Mouse (Mus musculus): ENCODE measurements at regions not wholly inside any gene's neighbourhood (a gene's known extent, or its start where the extent isn't known, plus 50 kb on each side); places are given as distances from the start of the nearest gene placed in this dataset.

GRCm38 (mm10) chr1:76897431-76897830 is 617.5 kb downstream of the Epha4 start:
- DNase-seq (ENCODE audit: low read depth), result no peak

- DNase-seq (ENCODE audit: low read depth), result no peak
Measured at GRCm38 (mm10) chr1:76911472-76911871, 603.4 kb downstream of the Epha4 start.

DNA sequence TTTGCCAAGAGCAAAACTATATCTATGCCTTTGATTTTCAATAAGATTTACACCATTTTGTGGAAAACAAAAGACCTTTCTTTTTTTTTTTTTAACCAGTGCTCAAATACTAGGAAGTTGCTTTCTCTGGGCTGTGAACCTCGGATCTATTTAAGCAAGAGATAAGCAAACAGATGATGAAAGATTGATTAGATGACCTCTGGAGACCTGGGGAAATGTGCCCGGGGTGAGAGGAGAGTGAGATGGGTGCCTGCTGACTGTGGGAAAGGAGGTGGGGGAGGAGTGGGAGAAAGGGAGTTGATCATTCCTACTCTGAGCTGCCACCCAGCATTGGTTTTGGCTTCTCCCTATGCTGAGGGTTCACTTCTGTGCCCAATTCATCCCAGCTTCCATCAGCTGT is 595.3 kb downstream of the Epha4 start:
- no peak for DNase-seq (ENCODE audit: low read depth)

- no peak for DNase-seq (ENCODE audit: low read depth)
Measured at GRCm38 (mm10) chr1:76920634-76921033, 594.3 kb downstream of the Epha4 start.

GRCm38 (mm10) chr1:76927041-76927440 is 587.8 kb downstream of the Epha4 start:
- DNase-seq (ENCODE audit: low read depth), result no peak

- no peak for DNase-seq (ENCODE audit: low read depth)
Measured at GRCm38 (mm10) chr1:76928035-76928434, 586.9 kb downstream of the Epha4 start.

DNA sequence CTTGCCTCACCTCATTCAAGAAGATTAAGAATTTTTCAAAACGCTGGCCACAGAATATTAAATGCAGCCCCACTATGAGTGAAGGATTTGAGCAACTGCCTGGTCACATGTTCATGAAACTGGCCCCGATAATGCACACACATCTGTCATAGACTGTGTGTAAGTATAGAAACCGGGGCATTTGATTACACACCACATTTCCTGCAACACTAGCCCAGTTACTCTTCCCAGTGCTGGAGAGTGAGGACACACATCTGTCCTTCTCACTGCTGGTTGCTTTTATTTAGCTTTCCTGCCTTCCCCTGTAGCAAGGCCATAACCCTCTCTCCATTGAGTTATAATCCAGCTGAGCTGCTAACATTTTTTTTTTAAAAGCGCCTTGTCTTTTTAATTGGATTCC is 581.4 kb downstream of the Epha4 start:
- DNase-seq (ENCODE audit: low read depth), result no peak

- DNase-seq (ENCODE audit: low read depth), result no peak
Measured at GRCm38 (mm10) chr1:76942730-76943129, 572.2 kb downstream of the Epha4 start.

GRCm38 (mm10) chr1:76944046-76944445 is 570.8 kb downstream of the Epha4 start:
- DNase-seq (ENCODE audit: low read depth), result no peak

DNA sequence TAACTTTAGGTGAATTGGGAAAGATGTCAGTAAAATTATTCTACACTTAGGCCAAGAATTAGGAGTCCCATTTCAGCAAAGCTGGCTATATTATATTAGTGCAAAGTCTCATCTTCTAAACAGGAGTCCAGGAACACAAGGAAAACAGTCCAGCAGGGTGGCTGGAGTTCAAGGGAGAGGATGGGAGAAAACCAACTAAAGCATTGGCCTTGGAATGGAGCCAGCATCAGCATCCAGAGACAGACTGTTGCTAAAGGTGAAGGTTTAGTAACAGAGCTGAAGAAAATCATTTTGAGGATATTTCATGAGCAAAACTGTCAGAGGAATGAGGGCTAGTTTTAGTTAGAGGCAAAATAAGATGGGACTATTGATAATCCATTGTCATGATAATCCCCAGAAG is 559.9 kb downstream of the Epha4 start:
- no peak for DNase-seq (ENCODE audit: low read depth)

DNA sequence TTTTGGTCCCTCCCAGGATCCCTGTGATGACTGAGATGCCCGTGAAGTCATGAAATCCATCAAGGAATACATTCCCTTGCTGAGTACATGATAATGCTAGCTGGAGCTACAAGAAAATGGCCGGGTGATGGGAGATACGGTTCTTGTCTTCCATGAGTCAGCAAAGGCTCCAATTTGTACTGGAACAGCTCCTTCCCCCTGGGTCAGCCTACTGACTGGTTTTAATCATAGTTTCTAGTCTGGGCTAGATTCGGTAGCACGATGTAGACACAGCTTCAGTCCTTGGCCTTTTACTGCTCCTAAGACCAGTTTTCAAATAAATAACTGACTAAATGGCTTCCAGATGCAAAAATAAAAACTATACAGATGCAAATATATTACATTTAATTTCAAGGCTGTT is 557.5 kb downstream of the Epha4 start:
- no peak for DNase-seq (ENCODE audit: low read depth)

GRCm38 (mm10) chr1:76958706-76959105 is 556.2 kb downstream of the Epha4 start:
- DNase-seq (ENCODE audit: low read depth), result no peak

GRCm38 (mm10) chr1:76972454-76972853 is 542.4 kb downstream of the Epha4 start:
- DNase-seq (ENCODE audit: low read depth), result no peak

GRCm38 (mm10) chr1:76975077-76975945 is 539.6 kb downstream of the Epha4 start:
- no peak for DNase-seq (ENCODE audit: low read depth)

GRCm38 (mm10) chr1:76980498-76981152 is 534.3 kb downstream of the Epha4 start:
- DNase-seq (ENCODE audit: low read depth), result no peak

DNA sequence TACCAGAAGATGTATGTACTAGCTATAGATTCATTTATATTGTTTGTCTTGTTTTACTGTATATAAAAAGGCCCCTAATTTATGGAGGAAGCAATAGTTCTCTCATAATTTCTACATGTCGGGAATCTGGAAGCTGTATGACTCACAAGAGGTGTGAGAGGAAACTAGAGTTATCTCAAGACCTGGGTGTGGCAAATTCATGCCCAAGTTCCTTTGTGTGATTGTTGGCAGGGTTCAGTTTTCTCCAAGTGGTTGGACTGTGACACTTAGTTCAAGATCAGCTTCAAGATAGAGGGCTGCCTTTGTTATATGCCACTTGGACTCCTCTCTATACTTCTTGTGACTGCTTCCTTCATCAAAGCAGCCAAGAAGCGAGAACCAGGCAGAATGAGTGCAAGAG is 521.1 kb downstream of the Epha4 start:
- DNase-seq (ENCODE audit: low read depth), result no peak

GRCm38 (mm10) chr1:77008001-77008400 is 506.9 kb downstream of the Epha4 start:
- DNase-seq (ENCODE audit: low read depth), result no peak

DNA sequence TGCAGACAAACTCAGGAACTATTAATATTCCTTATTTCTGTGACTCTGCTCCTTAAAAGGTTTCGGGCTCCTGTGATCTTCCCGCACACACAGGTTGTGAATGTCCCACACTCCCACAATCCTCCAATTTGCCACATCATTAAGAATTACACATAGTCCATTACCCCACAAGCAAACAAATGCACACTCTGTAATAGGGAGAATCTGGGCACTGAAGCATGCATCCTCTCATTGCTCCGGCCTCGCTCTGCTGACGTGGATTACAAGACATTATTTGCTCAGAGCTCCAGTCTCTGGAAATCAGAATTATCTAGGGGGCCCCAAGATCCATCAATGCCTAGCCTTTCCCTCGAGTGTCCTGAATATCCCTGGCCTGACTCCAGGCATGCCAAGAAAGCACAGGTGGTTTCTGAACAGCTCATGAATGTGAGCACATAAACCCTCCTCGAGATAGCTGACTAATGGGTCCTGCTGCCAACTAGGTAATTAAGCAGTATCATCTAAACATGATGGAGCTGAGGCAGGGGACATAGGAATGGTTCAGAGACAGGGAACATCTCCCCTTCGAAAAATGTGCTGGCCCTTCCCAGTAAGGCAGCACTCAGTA is 504.2 kb downstream of the Epha4 start:
- DNase-seq (ENCODE audit: low read depth), result no peak

DNA sequence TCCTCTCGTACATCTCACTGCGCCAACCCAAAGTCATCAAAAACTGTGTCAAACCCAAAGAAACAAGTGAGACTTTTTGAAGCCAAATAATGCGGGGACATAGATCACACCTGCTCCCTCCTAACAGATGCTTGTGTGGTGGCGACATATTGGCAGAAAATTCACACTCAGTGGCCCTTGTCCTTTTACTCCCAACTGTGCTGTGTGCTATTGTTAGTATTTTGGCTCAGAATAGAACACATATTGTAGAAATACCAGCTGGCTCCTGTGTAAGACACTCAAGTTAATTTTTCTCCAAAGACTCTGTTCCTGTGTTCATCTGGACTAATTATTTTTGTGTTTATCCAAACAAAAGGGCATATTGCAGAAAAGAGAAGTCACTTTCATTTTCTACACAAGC is 487.2 kb downstream of the Epha4 start:
- DNase-seq (ENCODE audit: low read depth), result no peak

- no peak for DNase-seq (ENCODE audit: low read depth)
Measured at GRCm38 (mm10) chr1:77028216-77028615, 486.7 kb downstream of the Epha4 start.

DNA sequence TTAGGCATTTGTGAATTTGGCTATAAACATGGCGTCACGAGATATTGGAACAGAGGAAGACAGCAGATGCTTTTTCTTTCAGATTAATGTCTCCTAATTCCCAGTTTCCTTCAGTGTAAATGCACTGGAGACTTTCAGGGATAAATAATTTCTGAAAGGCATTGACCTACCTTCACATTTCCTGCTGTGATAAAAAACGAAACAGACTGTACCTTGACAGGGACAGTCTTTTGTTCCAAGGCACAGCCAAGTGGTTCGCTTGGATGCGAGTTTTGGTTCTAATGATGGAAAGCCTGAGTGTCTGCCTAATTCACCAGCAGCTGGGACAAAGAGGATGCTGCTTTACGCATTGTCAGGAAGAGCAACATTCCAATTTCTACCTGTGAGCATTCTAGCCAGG is 485.8 kb downstream of the Epha4 start:
- DNase-seq (ENCODE audit: low read depth), result no peak

DNA sequence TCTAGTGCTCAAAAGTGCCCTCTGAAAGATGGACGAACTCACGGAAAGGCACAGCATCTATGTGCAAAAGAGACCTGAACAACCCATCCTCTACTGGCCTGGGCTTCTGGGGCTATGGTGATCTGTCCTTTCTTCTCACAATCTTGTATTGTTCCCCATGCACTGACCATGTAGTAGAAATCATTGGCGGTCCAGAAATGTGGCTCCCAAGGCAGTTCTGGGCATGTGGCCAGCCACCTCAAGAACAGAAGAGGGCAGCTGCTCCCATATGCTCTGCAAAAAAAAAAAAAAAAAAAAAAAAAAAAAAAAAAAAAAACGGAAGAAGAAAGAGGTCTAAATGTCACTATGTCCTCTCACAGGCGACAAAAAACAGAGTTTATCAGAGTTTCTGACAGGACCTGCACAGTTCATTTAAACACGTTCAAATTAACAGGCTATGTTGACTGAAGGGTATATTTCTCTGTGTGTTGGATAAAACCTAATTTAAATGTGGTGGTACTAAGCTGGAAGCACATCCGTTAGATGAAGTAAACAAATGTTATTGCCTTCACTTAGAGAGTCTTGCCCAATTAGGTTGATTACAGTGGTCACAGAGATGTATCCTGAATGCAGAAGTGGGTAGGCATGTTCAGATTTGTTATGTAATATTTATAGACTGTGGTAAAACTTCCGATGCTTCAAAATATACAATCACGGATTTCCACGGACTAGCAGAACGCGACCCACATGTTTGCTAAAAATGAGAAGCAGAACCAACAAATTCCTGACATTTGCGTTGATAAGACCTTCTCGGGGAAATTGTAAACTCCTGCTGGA is 470.9 kb downstream of the Epha4 start:
- no peak for DNase-seq (ENCODE audit: low read depth)

Data from naive thymus-derived CD4-positive, alpha-beta T cell, adult 2 months (primary cell).